ENCODE assay signal across 12 mouse cellular contexts in genomic region chr2:180725856-180726629, GRCm38 (mm10). TPM values are rescaled to one million over a fixed set of nuclear protein-coding genes. Genes with fewer than 3 reads are reported as not detected.
DNase-seq lines count a peak whose midpoint lies in the region; ATAC-seq and TF ChIP-seq lines count a peak whose summit lies in the region.
"Had no signal": no experiment of that assay in that cellular context is flagged by ENCODE, and none has a peak within 500 bp of the region (broad histone marks: within the 10 kb centered on the region; RNA-seq: fewer than 3 reads in every experiment).

No protein-coding gene starts in this region.

- H3K4me3 ChIP-seq in heart, embryonic 12.5 days = no peak overlapping the region
- H3K4me3 ChIP-seq in testis, adult 2 months (ENCODE audit: control insufficient read depth, low read depth, low read length) = peak overlapping the region; percentile 76
- peak overlapping the region; percentile 46 for H3K4me3 ChIP-seq in liver, embryonic 12.5 days
- no peak overlapping the region for H3K4me3 ChIP-seq in stomach, postnatal 0 days (ENCODE audit: low read depth, low read length)

- no peak overlapping the region for H3K9ac ChIP-seq in heart, embryonic 12.5 days
- peak overlapping the region; percentile 54 for H3K9ac ChIP-seq in liver, embryonic 12.5 days
- H3K9ac ChIP-seq in stomach, postnatal 0 days (ENCODE audit: low read length) = 0 out of 2 replicates have a peak overlapping the region, but pooled peaks have one; percentile 48
- H3K9ac ChIP-seq: embryonic facial prominence, embryonic 15.5 days had no signal

- H3K27me3 ChIP-seq in heart, embryonic 12.5 days (replicated peaks) = no peaks in the 10 kb centered on the region
- H3K27me3 ChIP-seq in testis, adult 2 months (ENCODE audit: control insufficient read depth, insufficient read depth, low read length) = no peaks in the 10 kb centered on the region
- H3K27me3 ChIP-seq in liver, embryonic 12.5 days (replicated peaks) = no peaks in the 10 kb centered on the region
- no peaks in the 10 kb centered on the region for H3K27me3 ChIP-seq in stomach, postnatal 0 days (ENCODE audit: control insufficient read depth, insufficient read depth, low read length)
- H3K27me3 ChIP-seq: embryonic facial prominence, embryonic 15.5 days had no signal

- no peak for DNase-seq in heart, adult 18-20 months
- no peak for DNase-seq in testis, postnatal 10 days (ENCODE audit: low spot score)
- DNase-seq in stomach, postnatal 0 days (ENCODE audit: low spot score) = no peak
- DNase-seq in adrenal gland, adult 18-20 months (ENCODE audit: low spot score in 2 of 2) = no peak
- DNase-seq in cerebellum, postnatal 36 days = no peak
- DNase-seq: cerebellum, adult 11-12 months had no signal

- no peaks in the 10 kb centered on the region for H3K9me3 ChIP-seq in heart, embryonic 12.5 days (replicated peaks)
- H3K9me3 ChIP-seq in liver, embryonic 12.5 days (replicated peaks) = no peaks in the 10 kb centered on the region
- no peaks in the 10 kb centered on the region for H3K9me3 ChIP-seq in stomach, postnatal 0 days (ENCODE audit: control insufficient read depth, low read length)
- H3K9me3 ChIP-seq: embryonic facial prominence, embryonic 15.5 days had no signal

- peak overlapping the region; percentile 70; the same call in 1 of the 2 replicates for H3K4me2 ChIP-seq in heart, embryonic 12.5 days
- peak overlapping the region; percentile 64 for H3K4me2 ChIP-seq in liver, embryonic 12.5 days
- H3K4me2 ChIP-seq in stomach, postnatal 0 days (replicated peaks; ENCODE audit: low read depth) = peak overlapping the region; percentile 57
- H3K4me2 ChIP-seq: hindbrain, embryonic 14.5 days had no signal

- 22% methylated on average over 8 of the region's 8 CpGs for WGBS in heart, embryonic 12.5 days
- 23% methylated on average over 7 of the region's 8 CpGs for WGBS in liver, embryonic 12.5 days (ENCODE audit: insufficient replicate concordance)
- WGBS in stomach, postnatal 0 days = 17% methylated on average over 8 of the region's 8 CpGs

- H3K36me3 ChIP-seq in heart, embryonic 12.5 days = peaks cover 29% of the 10 kb centered on the region
- no peaks in the 10 kb centered on the region; the same call in none of the 2 replicates for H3K36me3 ChIP-seq in testis, adult 2 months (ENCODE audit: control insufficient read depth, insufficient read depth, low read length)
- peaks cover 34% of the 10 kb centered on the region for H3K36me3 ChIP-seq in liver, embryonic 12.5 days
- peaks cover 14% of the 10 kb centered on the region for H3K36me3 ChIP-seq in stomach, postnatal 0 days (ENCODE audit: control insufficient read depth, insufficient read depth, low read length)

- no peak for TF ChIP-seq POLR2A in testis, adult 2 months (IDR thresholded peaks at IDR 0.05; ENCODE audit: control insufficient read depth, low read depth, low read length)

- no peak overlapping the region for H3K27ac ChIP-seq in heart, embryonic 12.5 days (ENCODE audit: poor library complexity, severe bottlenecking)
- peak overlapping the region; percentile 80 for H3K27ac ChIP-seq in testis, adult 2 months (ENCODE audit: control insufficient read depth, insufficient read depth, low read depth, low read length)
- H3K27ac ChIP-seq in liver, embryonic 12.5 days = peak overlapping the region; percentile 55
- H3K27ac ChIP-seq in stomach, postnatal 0 days (replicated peaks) = no peak overlapping the region
- H3K27ac ChIP-seq: embryonic facial prominence, embryonic 15.5 days; hindbrain, embryonic 14.5 days; layer of hippocampus, adult 2 months had no signal

- no peak for ATAC-seq in heart, embryonic 12.5 days (ENCODE audit: insufficient number of reproducible peaks, low FRiP score)
- no peak for ATAC-seq in liver, embryonic 12.5 days
- no peak for ATAC-seq in stomach, postnatal 0 days (ENCODE audit: low FRiP score, low TSS enrichment)

- TF ChIP-seq EP300 in stomach, postnatal 0 days (optimal IDR thresholded peaks at IDR 0.05) = no peak

- H3K4me1 ChIP-seq in heart, embryonic 12.5 days (replicated peaks) = peaks cover 18% of the 10 kb centered on the region
- peaks cover 23% of the 10 kb centered on the region for H3K4me1 ChIP-seq in testis, adult 2 months (ENCODE audit: control insufficient read depth, insufficient read depth, low read length)
- peaks cover 57% of the 10 kb centered on the region for H3K4me1 ChIP-seq in liver, embryonic 12.5 days
- H3K4me1 ChIP-seq in stomach, postnatal 0 days (replicated peaks; ENCODE audit: control insufficient read depth, insufficient read depth) = no peaks in the 10 kb centered on the region; the same call in 1 of the 2 replicates

- TF ChIP-seq CTCF in testis, adult 2 months (IDR thresholded peaks at IDR 0.05; ENCODE audit: control insufficient read depth, insufficient read depth, insufficient replicate concordance, low read depth, low read length) = no peak
- no peak for TF ChIP-seq CTCF in stomach, postnatal 0 days (IDR thresholded peaks at IDR 0.05; ENCODE audit: low read depth)

RNA-seq across cellular contexts. Expression of gene Slc17a9, which starts 1.0 kb away (rescaled TPM):
- polyA plus RNA-seq in heart, embryonic 12.5 days (2016; fragmentation: Nextera tagmentation; extraction: Ambion mirVana) = 0.59 and 0.69 TPM in 2 replicates
- under 1 TPM; 0.10 to 0.54 TPM for total RNA-seq in heart, adult 18-20 months (2021)
- polyA plus RNA-seq in testis, adult 2 months (2012; rRNA removed) = 16.0 and 16.4 TPM in 2 replicates
- 4.3 and 4.9 TPM in 2 replicates for polyA plus RNA-seq in liver, embryonic 12.5 days (2016; fragmentation: Nextera tagmentation; extraction: Ambion mirVana)
- polyA plus RNA-seq in stomach, postnatal 0 days (2015; fragmentation: Nextera tagmentation; extraction: Ambion mirVana) = 3.0 and 3.6 TPM in 2 replicates
- 1 to 10 TPM; 1.5 TPM for total RNA-seq in adrenal gland, adult 18-20 months (2021)

RNA-seq across cellular contexts. Expression of gene Gid8, which starts 16.1 kb away (rescaled TPM):
- polyA plus RNA-seq in heart, embryonic 12.5 days (2016; fragmentation: Nextera tagmentation; extraction: Ambion mirVana) = 45.3 and 47.8 TPM in 2 replicates
- 10 to 100 TPM; 55.8 to 59.5 TPM for total RNA-seq in heart, adult 18-20 months (2021)
- polyA plus RNA-seq in testis, adult 2 months (2012; rRNA removed) = 29.3 and 30.9 TPM in 2 replicates
- 102 and 111 TPM in 2 replicates for polyA plus RNA-seq in liver, embryonic 12.5 days (2016; fragmentation: Nextera tagmentation; extraction: Ambion mirVana)
- polyA plus RNA-seq in stomach, postnatal 0 days (2015; fragmentation: Nextera tagmentation; extraction: Ambion mirVana) = 59.6 and 60.7 TPM in 2 replicates
- 10 to 100 TPM; 50.0 to 60.2 TPM for total RNA-seq in adrenal gland, adult 18-20 months (2021)

RNA-seq across cellular contexts. Expression of gene Dido1, which starts 16.2 kb away (rescaled TPM):
- polyA plus RNA-seq in heart, embryonic 12.5 days (2016; fragmentation: Nextera tagmentation; extraction: Ambion mirVana) = 23.6 and 24.2 TPM in 2 replicates
- total RNA-seq in heart, adult 18-20 months (2021) = 10 to 100 TPM; 25.8 to 29.9 TPM
- polyA plus RNA-seq in testis, adult 2 months (2012; rRNA removed) = 24.1 and 26.6 TPM in 2 replicates
- polyA plus RNA-seq in liver, embryonic 12.5 days (2016; fragmentation: Nextera tagmentation; extraction: Ambion mirVana) = 20.6 and 21.5 TPM in 2 replicates
- polyA plus RNA-seq in stomach, postnatal 0 days (2015; fragmentation: Nextera tagmentation; extraction: Ambion mirVana) = 7.4 and 9.7 TPM in 2 replicates
- 10 to 100 TPM; 36.7 to 38.3 TPM for total RNA-seq in adrenal gland, adult 18-20 months (2021)

RNA-seq across cellular contexts. Expression of gene Bhlhe23, which starts 50.7 kb away (rescaled TPM):
- not detected in 2 replicates for polyA plus RNA-seq in heart, embryonic 12.5 days (2016; fragmentation: Nextera tagmentation; extraction: Ambion mirVana)
- total RNA-seq in heart, adult 18-20 months (2021) = not detected
- polyA plus RNA-seq in testis, adult 2 months (2012; rRNA removed) = 0.05 and 0.16 TPM in 2 replicates
- not detected in 2 replicates for polyA plus RNA-seq in liver, embryonic 12.5 days (2016; fragmentation: Nextera tagmentation; extraction: Ambion mirVana)
- not detected in 2 replicates for polyA plus RNA-seq in stomach, postnatal 0 days (2015; fragmentation: Nextera tagmentation; extraction: Ambion mirVana)
- total RNA-seq in adrenal gland, adult 18-20 months (2021) = not detected
- total RNA-seq: layer of hippocampus, adult 2 months had no signal
- polyA plus RNA-seq: embryonic facial prominence, embryonic 15.5 days had no signal

Comparison
In these comparisons a context has a peak if more than half of its experiments do, and no peak if none do; other contexts are left out.
1. H3K27ac ChIP-seq: peak in testis, adult 2 months (single experiment) and liver, embryonic 12.5 days (single experiment); none in heart, embryonic 12.5 days (single experiment) and stomach, postnatal 0 days (single experiment).
2. H3K4me3 ChIP-seq: peak in testis, adult 2 months (single experiment) and liver, embryonic 12.5 days (single experiment); none in heart, embryonic 12.5 days (single experiment) and stomach, postnatal 0 days (single experiment).
3. Peak in every context shown above with its lines, with median percentiles within 50 percentile points of each other: H3K4me2 ChIP-seq.